Mouse (Mus musculus): Measurements from ENCODE around the gene Mt1. TPM values are rescaled to one million over a fixed set of nuclear protein-coding genes. Genes with fewer than 3 reads are reported as not detected.

The Mt1 gene
- polyA plus RNA-seq, 1 experiment from 2014 or later, result 105 TPM

Other genes with a start within 250 kb of the Mt1 start
- 35.9 and 39.1 TPM in 2 replicates for gene Amfr, start 166.2 kb upstream of the Mt1 start, polyA plus RNA-seq (2016; fragmentation: Nextera tagmentation; extraction: Ambion mirVana)
- 147 and 161 TPM in 2 replicates for gene Nudt21, start 142.1 kb upstream of the Mt1 start, polyA plus RNA-seq (2016; fragmentation: Nextera tagmentation; extraction: Ambion mirVana)
- 13.6 and 15.4 TPM in 2 replicates for gene Ogfod1, start 141.9 kb upstream of the Mt1 start, polyA plus RNA-seq (2016; fragmentation: Nextera tagmentation; extraction: Ambion mirVana)
- 13.3 and 14.2 TPM in 2 replicates for gene Bbs2, start 80.2 kb upstream of the Mt1 start, polyA plus RNA-seq (2016; fragmentation: Nextera tagmentation; extraction: Ambion mirVana)
- not detected in 2 replicates for gene Mt4, start 41.9 kb upstream of the Mt1 start, polyA plus RNA-seq (2016; fragmentation: Nextera tagmentation; extraction: Ambion mirVana)
- gene Mt3, start 26.5 kb upstream of the Mt1 start, polyA plus RNA-seq (2016; fragmentation: Nextera tagmentation; extraction: Ambion mirVana), result 0.30 TPM in 1 of 2 replicates, not detected in the other
- 30.0 and 45.6 TPM in 2 replicates for gene Mt2, start 6.4 kb upstream of the Mt1 start, polyA plus RNA-seq (2016; fragmentation: Nextera tagmentation; extraction: Ambion mirVana)
- gene Nup93, start 35.5 kb downstream of the Mt1 start, polyA plus RNA-seq (2016; fragmentation: Nextera tagmentation; extraction: Ambion mirVana), result 139 and 146 TPM in 2 replicates
- not detected in 2 replicates for gene Slc12a3, start 150.1 kb downstream of the Mt1 start, polyA plus RNA-seq (2016; fragmentation: Nextera tagmentation; extraction: Ambion mirVana)
- 52.4 and 54.0 TPM in 2 replicates for gene Herpud1, start 207.4 kb downstream of the Mt1 start, polyA plus RNA-seq (2016; fragmentation: Nextera tagmentation; extraction: Ambion mirVana)